Mouse (Mus musculus) embryo, embryonic 10 days (tissue): ENCODE data around the gene Mmp23.

Experiments
- DNase-seq: peaks from one replicate; pipeline ENCODE4 v3.0.0-alpha.2; 2015; ENCODE audit warnings: low spot score

The Mmp23 gene

DNA sequence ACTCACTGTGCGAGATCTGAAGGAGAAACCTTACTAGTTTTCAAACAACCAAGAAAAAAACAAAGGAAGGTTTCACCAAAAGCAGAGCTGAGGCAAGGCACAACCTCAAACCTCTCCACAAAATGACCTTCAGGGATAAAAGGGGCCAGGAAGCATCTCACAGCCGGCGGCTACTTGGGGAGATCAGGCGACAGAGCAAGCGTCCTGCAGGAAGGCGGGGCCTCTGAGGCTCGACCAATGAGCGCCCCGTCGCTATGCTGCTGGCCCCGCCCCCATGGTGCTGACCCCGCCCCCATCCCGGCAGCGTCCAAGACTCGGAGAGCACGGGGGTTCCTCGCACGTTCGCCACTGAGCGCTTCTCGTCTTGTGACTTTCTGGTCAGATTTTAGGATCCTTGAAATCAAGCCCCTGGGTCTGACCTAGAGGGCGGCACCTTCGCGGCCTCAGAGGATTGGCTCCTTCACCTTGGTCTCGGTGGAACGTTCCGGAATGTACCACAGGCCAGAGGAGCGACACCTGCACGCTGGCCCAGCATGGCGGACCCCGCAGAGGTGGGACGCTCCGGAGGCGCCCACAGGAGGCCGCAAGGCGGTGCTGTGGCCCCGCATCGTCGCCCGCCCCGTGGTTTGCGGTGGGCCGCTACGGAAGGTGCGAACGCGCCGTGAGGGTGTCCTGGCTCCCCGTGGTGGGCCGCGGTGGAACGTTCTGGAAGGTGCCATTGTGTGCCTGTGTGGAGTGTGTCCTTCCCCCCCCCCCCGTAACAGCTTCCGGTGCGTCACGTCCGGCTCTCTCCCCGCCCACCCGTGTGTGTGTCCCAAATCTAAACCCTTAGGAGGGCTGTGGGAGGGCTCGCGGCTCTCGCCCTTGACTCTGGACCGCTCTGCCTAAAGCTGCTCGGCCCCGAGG lies 51.8 kb downstream of the Mmp23 start, which contains the start of gene Slc35e2:
Gene Slc35e2, plus strand, starts transcription at position 326 of the 906 bp plus-strand sequence.
- DNase-seq, result peak; percentile 95
